Mouse (Mus musculus) adrenal gland, postnatal 25 days (tissue): ENCODE data around the gene Oxld1. TPM values are rescaled to one million over a fixed set of nuclear protein-coding genes. Genes with fewer than 3 reads are reported as not detected.

Experiments used
- DNase-seq: peaks from one replicate; pipeline ENCODE4 v3.0.0; 2021; ENCODE audit warnings: mixed read lengths
- total RNA-seq: library from RNA; stranded (reverse); gene quantifications from 2 replicates; pipeline ENCODE4 v1.2.3, GENCODE M21; 2021

The Oxld1 gene
- total RNA-seq, 1 experiment from 2014 or later = 41.3 TPM

DNA sequence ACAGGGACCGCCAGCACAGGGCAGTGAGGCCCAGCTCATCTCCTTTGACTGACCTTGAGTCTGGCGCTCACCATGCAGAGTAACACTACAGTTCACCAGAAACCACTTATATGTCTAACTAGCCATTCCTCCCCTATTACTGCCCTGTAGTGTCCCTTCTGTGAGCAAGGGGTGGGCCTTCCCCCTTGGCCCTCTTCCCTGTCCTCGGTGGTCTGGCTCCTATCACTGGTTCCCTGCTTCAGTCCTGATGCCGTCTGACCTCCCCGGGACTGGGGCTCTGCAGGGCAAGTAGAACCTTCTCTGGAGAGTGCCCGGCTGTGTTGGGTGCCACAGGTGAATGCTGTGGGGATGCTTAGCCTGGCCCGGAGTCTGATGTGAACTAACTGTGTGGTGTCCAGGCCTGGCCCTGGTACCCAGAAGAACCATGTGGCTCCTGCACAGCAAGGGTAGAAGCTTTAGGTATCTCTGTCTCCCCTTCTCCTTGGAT is 25.6 kb upstream of the Oxld1 start:
- no peak for DNase-seq

DNA sequence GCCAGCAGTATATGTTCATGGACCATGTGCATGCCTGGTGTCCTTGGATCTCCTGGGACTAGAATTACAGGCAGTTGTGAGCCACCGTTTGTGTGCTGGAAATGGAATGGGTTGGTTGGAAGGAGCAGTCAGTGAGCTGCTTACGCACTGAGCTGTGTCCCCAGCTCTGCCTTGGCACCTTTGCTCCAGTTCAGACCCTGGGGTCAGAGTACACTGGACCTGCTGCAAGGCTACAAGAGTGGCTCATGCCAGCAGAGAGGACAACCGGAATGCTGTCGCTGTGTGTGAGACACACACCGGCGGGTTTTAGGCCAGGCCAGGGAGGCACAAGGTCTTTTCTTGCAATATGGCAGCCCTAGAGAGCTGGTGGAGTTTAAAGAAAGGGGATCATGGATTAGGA is 14.2 kb upstream of the Oxld1 start:
- DNase-seq = no peak

DNA sequence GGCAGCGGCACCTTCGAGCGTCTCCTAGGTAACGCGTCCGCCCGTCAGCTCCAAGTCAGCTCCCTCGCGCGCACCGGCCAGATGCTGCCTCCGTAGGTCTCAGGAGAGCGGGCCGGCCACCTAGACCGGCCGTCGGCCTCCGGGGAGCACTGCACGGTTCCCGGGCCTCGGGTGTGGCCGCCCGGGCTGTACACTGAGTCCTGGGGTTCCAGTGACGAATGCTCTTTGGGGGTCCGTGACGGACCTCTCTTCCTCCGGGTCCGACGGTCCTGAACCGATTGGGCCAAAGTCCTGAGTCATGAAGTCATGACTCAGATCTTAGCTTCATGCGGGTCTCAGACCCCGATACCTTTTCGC is 9.8 kb upstream of the Oxld1 start:
- no peak for DNase-seq

DNA sequence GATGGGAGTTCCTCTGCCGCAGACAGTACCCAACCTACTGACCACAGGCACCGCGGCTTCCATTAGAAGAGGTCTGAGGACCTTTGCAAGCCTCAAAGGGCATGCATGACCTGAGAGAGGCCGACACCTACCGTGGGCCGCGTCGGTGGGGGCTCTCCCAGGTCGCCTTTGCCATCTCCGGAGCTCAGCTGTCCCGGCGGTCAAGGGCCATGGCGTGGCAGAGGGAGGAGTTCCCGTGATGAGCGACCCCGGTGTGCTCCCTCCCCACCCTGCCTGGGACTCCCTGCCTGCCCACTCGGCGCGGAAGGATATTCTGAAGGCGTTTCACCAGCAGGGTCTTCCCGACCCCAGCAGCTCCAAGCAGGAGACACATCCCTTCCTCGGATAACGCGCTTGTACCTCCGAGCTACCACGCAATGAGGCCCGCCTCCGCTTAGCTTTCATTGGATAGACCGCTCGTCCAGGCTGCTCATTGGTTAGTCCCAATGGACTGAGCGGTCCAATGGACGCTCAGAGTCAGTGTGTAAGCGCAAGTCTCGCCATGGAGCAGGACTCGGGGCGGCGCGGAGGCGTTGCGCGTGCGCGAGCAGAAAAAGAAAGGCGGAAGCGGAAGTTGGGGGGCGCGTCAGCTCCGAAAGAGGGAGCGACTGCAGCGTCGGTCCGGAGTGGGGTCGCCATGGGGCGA is 9.3 kb upstream of the Oxld1 start, which contains the start of gene Arl16:
Gene Arl16, minus strand, starts transcription at position 557 of the 685 bp plus-strand sequence.
- peak; percentile 94 for DNase-seq

DNA sequence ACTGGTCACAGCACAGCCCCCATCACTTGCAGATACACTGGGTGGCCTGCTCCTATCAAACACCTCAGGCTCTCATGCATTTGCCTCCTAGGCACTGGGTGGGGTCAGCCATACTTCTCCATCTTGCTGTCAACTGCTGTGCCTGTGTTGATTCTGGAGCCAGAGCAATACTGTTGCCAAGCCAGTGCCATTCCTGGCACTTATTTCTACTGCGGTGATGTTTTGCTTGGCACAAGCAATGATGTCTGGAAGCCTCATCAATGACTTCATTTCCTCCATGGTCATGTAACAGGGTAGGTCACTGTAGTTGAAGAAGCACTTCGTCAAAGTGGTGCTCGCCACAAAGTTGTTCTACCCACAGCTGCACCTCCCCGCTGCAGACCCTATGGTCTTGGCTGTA is 7.7 kb upstream of the Oxld1 start:
- DNase-seq = no peak

DNA sequence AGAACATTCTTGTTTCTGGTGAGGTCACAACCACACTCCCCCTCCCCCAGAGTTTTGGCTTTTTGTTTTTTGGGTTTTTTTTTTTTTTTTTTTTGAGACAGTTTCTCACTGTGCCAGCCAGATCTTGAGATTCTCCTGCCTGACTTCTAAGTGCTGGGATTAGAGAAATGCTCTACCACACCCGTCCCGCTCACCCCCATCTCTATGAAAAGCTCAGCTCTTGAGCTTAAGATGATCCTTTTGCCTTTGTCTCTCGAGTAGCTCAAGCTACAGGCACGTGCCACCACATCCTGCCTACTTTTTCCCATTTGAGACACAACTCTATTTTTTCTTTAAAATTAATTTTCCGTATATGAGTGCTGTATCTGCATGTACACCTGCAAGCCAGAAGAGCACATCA is 6.5 kb upstream of the Oxld1 start:
- no peak for DNase-seq

DNA sequence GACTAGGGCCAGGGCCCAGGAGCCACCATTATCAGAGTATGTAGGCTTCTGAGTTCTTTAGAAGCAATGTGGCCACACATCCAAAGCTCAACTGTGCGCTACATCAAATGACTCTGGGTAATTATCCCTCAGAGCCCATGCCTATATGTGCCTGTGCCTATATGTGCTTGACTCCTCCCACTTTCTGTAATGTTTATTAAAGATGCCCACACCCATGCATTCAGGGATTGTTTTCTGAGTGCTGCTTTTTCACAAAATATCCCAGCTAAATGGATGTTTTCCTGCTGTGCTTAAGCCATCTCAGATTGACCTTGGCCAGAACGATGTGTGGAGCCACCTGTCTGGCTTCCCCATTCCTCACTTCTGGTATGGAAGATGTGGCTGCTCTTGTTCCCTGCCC is 5.7 kb upstream of the Oxld1 start:
- no peak for DNase-seq

DNA sequence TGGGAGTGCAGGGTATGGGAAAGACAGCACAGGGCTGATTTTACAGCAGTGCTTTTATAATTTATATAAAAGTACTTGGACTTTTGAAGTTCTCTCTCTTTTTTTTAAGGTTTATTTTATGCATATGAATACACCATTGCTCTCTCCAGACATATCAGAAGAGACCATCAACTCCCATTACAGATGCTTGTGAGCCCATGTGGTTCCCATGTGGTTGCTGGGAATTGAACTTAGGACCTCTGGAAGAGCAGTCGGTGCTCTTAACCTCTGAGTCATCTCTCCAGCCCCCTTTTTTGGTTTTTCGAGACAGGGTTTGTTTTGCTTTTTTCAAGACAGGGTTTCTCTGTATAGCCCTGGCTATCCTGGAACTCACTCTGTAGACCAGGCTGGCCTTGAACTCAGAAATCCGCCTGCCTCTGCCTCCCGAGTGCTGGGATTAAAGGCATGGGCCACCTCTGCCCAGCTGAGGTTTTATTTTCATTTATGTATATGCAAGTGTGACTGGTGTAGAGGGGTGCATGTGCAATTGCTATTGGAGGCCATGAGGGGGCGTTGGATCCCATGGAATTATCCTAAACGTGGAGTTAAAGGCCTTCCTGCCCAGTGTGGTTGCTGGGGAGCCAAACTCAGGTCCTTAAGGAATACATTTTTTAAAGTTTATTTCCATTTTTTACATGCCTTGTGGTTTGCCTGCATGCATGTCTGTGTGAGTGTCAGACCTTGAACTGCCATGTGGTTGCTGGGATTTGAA is 1.2 kb upstream of the Oxld1 start:
- no peak for DNase-seq

DNA sequence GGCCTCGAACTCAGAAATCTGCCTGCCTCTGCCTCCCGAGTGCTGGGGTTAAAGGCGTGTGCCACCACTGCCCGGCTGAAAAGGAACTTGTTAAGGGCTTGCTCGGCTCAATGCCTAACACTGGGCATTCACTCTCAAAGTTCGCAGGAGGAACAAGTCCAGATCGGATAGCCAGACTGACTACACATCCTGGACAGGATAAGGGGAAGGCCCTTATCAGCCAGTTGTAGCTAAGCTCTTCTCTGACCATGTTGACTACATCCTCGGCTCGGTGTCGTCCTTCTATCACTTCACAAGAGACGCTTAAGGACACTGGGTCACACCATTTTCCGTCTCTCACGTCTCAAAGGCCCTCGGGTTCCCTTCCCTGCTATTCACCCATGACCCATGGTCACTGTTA is 498 bp downstream of the Oxld1 start:
- no peak for DNase-seq

DNA sequence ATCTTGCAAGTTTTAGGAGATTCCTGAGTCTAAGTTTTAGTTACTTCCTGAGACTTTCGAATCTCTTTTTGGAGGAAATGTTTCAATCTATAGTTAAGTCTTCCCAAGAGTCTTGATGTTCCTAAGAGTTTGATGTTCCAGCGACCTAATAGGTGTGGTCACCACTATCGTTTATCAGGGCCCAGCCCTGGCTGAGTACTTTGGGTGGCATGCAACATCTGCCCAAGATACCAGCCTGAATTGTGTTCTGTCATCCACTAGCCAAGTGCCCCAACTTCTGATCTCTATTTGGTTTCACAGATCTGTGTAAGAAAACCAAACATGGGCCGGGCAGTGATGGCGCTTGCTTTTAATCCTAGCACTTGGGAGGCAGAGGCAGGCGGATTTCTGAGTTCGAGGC is 2.5 kb downstream of the Oxld1 start:
- no peak for DNase-seq

DNA sequence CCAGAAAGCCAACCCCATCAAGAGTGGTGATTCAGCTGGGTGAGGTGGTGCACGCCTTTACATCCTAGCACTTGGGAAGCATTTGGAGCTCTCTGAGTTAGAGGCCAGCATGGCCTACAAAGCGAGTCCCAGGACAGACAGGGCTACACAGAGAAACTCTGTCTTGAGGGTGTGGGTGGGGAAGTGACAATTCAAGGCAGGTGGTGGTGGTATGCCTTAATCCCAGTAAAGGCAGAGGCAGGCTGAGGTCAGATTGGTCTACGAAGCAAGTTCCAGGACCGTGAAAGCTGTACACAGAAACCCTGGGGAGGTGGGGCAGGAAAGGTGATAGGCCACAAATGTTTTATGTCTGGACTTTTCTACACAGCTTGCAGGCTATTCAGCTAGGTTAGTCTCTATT is 2.9 kb downstream of the Oxld1 start:
- no peak for DNase-seq

DNA sequence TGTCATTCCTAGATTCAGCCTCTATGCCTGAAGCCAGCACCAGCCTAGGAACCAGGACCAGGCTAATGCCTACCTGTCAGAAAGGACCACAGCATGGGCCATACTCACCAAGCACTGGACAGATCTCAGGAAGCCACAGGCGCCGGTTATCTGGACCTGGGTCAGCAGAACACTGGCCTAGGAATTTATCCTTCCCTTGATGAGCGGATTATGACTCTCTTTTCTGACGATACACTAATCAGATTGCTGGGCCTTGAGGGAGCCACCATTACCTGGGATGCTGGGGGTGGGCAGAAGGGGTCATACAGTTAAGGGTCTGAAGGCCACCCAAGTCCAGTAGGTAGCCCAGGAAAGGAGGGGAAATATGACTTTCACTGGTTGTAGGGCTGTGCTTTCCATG is 4.6 kb downstream of the Oxld1 start, which contains the start of gene Pde6g:
Gene Pde6g, minus strand, starts transcription at position 195 of the 400 bp plus-strand sequence.
- DNase-seq = no peak

DNA sequence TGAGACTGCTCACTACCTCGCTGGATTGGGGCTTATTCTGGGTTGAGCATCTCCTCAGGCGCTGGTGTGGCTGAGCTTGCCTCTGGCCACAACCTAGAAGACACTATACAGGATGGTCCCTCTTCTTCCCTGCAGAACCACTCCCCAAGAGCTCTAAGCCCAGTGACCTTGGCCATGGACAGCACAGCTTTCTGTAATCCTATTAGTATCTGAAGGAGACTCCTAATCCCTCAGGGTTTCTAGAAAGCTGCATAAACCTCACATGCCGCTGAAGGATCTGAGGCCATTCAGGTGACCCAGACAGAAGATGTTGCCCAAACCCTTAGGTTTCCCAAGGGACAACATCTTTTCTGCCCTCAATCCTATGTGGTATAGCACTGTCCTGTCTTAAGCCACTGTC is 5.6 kb downstream of the Oxld1 start:
- no peak for DNase-seq

DNA sequence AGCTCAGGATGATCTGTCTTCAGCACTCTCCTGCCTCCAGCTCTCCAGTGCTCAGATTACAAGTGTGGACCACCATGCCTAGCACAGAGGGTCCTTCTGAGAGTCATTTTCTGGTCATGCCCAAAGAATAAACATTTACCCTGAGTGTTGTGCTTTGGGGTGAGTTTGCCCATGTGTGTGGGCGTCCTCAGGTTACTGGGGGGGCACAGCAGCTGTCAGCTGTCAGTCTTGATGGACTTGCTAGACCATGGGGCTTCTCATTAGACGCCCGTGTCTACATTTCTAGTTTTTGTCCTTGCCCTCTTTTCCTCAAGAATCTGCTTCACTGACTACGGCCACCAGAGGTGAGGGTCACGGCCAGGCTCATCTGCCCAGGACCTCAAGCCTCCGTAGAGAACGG is 10.7 kb downstream of the Oxld1 start:
- no peak for DNase-seq

DNA sequence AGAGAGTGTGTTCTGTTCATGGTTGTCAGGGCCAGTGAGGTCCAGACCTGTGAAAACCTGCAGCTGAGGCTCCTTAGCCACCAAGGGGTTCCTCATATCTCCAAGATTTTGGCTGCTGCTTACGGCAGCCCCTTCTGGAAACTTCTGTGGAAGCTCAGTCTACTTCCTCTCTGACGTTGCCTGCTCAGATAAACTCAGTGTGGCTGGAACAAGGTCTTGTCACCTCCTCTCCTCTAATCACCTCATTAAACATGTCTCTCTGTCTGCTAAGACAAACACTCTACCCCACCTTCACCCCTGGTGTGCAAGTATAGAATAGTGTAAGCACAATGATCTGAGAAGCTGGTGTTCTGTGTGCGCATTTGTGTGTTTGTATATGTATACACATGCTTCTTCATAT is 12.4 kb downstream of the Oxld1 start:
- no peak for DNase-seq

DNA sequence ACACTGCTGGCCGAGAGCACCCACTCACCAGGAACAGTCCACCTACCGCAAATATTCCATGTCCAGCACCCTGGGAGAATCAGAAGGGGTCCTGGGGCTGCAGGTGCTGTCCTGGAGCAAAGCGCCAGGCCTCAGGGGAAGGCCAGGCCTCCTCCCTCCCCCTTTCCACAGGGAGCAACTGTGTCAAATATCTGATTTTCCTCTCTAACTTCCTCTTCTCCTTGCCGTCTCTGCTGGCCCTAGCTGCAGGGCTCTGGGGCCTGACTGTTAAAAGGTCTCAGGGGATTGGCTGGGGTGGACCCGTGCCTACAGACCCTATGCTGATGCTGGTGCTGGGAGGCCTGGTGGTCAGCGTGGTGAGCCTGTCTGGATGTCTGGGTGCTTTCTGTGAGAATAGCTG is 13.8 kb downstream of the Oxld1 start:
- DNase-seq = no peak

DNA sequence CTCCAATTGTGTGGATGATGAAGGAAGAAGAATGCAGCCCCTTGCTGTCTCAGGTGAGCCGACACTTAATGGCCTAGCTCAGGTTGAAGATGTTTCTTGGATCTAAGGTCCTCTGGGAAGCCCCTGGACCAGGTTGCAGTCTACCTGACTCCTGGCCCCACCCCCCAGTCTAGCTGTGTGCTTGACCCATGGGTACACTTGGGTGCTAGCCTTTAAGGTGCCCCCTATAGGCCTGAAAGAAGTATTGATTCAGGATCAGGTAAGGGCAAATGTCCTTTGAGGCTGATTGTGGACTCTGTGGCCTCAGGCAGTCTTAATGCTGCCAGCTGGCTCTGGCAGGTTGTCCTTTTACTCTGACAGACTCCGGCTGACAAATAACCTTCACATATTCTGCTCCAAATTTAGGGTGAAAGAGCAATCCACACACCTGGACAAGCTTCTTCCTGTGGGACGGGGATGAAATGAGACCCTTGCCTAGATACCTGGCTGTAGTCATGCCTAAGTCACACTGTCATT is 15.0 kb downstream of the Oxld1 start:
- DNase-seq = no peak

DNA sequence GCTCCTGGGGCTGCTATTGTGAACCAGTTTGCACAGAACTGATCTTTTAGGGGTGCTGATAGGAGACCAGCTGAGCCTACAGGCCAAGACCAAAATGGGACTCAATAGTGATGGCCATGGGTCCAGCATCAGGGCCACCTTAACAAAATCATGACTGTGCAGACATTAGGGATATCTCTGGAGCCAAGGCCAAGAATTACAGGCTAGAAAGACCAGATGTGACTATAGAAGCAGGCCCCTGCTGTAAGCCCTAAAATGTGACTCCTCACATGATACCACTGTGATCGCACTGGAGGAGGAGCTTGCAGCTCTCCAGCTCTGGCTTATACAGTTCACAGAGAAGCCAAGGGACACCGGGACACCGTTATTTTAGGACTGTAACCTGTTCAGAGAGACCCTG is 15.5 kb downstream of the Oxld1 start, which contains the start of gene Tspan10:
Gene Tspan10, plus strand, starts transcription at position 301 of the 400 bp plus-strand sequence.
- no peak for DNase-seq

DNA sequence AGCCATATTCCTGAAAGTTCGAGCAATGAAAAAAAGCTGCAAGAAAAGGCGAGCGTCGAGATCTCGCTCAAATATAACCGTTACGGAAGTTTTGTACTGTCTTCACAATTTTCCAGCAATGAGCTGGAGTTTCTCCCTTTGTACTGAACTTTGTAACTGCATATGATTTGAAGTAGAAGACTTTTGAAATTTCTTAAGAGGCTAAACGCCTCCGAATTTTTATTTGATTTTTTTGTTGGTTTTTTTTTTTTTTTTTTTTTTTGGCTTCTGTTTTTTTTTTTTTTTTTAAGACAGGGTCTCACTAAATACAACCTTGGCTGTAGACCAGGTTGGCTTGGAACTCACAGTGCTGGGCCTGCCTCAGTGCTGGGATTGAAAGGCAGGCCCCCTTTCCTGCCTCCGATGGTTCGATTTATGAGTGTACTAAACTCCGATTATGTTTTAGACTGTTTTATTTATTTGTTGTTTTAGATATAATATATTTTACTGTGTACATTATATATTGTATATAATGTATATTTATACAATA is 19.9 kb downstream of the Oxld1 start:
- DNase-seq = no peak

DNA sequence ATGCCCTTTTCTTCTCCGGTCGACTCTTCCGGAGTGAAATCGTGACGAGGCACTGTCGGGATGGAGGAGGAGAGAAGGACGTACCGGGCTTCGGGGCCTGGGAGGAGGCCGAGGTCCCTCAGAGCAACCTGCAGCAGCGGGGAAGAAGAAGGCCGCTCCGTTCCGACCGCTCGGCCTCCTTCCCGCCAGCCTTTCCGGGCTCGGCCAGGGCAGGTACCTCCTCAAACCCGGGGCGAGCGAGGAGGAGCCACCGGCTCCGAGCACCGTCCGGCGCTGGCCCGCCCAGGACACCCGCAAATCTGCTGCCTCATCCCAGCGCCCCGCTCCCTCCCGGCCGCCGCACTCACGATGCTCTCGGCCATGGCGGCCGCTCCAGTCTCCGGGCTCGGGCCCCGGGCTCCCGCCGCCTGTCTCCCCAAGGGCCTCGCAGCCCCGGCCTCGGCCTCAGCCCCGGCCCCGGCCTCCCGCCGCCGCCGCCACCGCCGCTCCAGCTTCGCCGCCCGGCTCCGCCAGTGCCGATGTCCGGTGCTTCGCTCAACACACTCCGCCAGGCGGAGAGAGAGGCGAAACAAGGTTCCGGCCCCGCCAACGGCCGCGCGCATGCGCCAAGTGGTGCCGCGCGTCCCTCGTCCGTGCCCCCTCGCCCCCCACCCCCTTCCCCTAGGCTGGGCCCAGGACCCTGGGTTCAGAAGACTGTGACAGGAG is 20.6 kb downstream of the Oxld1 start, which contains the start of gene Nploc4:
Gene Nploc4, minus strand, starts transcription at position 557 of the 705 bp plus-strand sequence.
- peak; percentile 89 for DNase-seq

DNA sequence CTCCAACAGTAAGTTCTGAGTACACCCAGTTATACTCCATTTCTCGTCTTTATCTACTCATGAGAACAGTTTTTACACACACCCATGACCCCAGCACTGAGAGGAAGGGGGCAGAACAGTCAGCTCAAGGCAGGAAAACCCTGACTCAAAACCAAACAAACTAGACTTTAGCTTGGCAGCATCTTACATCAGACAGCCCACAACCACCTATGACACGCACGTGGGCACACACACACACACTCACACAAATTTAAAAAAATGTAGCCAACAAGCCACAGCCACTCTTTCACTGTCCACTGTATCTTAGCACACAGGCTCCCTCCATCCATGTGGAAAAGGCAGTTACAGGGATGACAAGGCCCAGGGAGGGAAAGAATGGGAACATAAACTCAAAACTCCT is 31.1 kb downstream of the Oxld1 start:
- no peak for DNase-seq

DNA sequence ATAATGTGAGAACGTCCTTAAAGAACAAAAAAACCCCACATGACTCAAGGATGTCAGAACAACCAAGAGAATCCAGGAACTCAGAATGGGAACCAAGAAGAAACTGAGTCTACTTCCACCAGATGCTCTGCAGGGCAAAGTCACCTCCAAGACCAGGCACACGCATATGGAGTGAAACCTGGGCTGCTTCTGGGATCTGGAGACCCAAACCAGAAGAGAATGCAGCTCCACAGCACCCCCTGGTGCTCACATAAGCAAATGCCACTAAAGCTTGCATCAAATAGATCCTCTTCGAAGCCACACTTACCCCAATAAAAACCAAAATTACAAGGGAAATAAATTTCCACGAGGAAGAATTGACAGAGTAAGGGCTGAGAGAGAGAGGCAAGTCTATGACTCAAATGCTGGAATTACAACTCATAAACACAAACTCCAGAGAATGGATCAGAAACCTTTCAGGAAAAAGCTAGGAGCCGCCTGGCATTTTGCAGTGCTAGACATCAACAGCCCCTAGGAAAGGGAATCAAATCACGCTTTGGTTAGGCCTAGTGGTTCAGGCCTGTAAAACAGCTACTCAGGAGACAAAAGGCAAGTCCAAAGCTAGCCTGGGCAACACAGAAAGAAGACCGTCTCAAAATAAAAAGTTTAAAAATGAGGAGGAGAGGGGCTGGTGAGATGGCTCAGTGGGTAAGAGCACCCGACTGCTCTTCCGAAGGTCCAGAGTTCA is 34.1 kb downstream of the Oxld1 start:
- peak; percentile 69 for DNase-seq
